Mouse (Mus musculus) lung, postnatal 0 days (tissue): ENCODE results near the gene Ubr1. TPM values are rescaled to one million over a fixed set of nuclear protein-coding genes. Genes with fewer than 3 reads are reported as not detected.

Source experiments
- ATAC-seq: fragments of 200-750 bp; cut with Nextera tagmentation; 2 replicates; pipeline ENCODE4 v1.8.0; 2017; ENCODE audit warnings: moderate library complexity
- DNase-seq: peaks from one replicate; pipeline ENCODE4 v3.0.0-alpha.2; 2016; ENCODE audit warnings: low spot score
- H3K27ac ChIP-seq: fragments of 300-500 bp; sonication (generic); 2 replicates; pipeline ENCODE4 v1.5.1; 2014; ENCODE audit warnings: antibody characterized with exemption, mild to moderate bottlenecking, low read length, mixed read lengths
- H3K27me3 ChIP-seq: fragments of 300-500 bp; sonication (generic); replicated peaks from 2 replicates; pipeline ENCODE4 v1.6.1; 2014; ENCODE audit warnings: low read length, mixed read lengths; ENCODE audit not compliant: insufficient read depth
- H3K36me3 ChIP-seq: fragments of 300-500 bp; sonication (generic); 2 replicates; pipeline ENCODE4 v1.6.1; 2014; ENCODE audit warnings: low read length, mixed read lengths; ENCODE audit not compliant: insufficient read depth
- H3K4me1 ChIP-seq: fragments of 300-500 bp; sonication (generic); 2 replicates; pipeline ENCODE4 v1.6.1; 2014; ENCODE audit warnings: antibody characterized with exemption, low read depth, low read length, mixed read lengths; ENCODE audit not compliant: insufficient read depth
- H3K4me2 ChIP-seq: fragments of 300-500 bp; sonication (generic); replicated peaks from 2 replicates; pipeline ENCODE4 v1.6.1; 2014; ENCODE audit warnings: low read depth, mild to moderate bottlenecking, low read length, moderate library complexity, mixed read lengths
- H3K4me3 ChIP-seq: fragments of 300-500 bp; sonication (generic); 2 replicates; pipeline ENCODE4 v1.5.1; 2014; ENCODE audit warnings: low read depth, low read length
- H3K9ac ChIP-seq: fragments of 300-500 bp; sonication (generic); replicated peaks from 2 replicates; pipeline ENCODE4 v1.6.1; 2014; ENCODE audit warnings: low read depth, mild to moderate bottlenecking
- H3K9me3 ChIP-seq: fragments of 300-500 bp; sonication (generic); 2 replicates; pipeline ENCODE4 v1.6.1; 2016; ENCODE audit warnings: low read length, mixed read lengths
- CTCF ChIP-seq: IDR thresholded peaks from 2 replicates; pipeline ENCODE4 v1.5.1; 2016; ENCODE audit warnings: antibody characterized with exemption, mild to moderate bottlenecking
- EP300 ChIP-seq: IDR thresholded peaks from 2 replicates; pipeline ENCODE4 v1.6.1; 2016; ENCODE audit warnings: antibody characterized with exemption, mild to moderate bottlenecking, control low read depth
- WGBS: fragments of 180-500 bp; shearing (Covaris S2); extraction: QIAGEN DNeasy Blood & Tissue Kit; methylation state at CpG from one replicate; pipeline ENCODE4 v1.1.7; 2014; 5-methylcytosine and 5-hydroxymethylcytosine counted together
- polyA plus RNA-seq: library from polyadenylated mRNA; unstranded; fragments of >200 nt; fragmentation: Nextera tagmentation; extraction: Ambion mirVana; gene quantifications from 2 replicates; pipeline ENCODE4 v1.2.1, GENCODE M21; 2015

The Ubr1 gene
- polyA plus RNA-seq, 1 experiment from 2014 or later, result 25.1 TPM

DNA sequence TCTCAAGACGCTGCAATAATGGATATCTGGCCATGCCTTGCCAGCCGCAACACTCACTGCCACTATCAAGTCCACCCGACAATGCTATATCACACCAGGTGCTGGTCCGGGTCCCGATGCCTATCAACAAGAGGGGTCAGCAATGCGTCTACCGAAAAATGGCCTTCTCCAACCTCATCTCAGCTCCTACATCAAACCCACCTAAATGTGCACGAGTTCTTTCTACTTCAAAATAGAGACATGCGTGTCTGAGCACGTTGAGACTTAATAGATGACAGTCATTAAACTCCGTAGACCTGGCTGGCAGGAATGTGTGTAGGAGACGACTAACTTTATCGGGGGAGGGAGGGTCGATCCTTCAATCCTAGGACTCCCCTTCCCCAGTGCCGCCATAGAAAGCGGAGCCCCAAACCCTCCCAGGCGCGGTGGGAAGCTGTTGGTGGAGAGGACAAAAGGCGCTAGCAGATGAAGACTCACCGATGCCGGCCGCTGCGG lies 423 bp downstream of the Ubr1 start:
- peak; percentile 13 for ATAC-seq
- no peak for DNase-seq
- Histone ChIP-seq H3K36me3 (no peaks in the 10 kb centered on the region), H3K4me1 (peaks cover 15% of the 10 kb centered on the region; the same call in 1 of the 2 replicates), H3K27me3 (no peaks in the 10 kb centered on the region), H3K4me3 (peak overlapping the region; percentile 89), H3K27ac (peak overlapping the region; percentile 90), H3K4me2 (peak overlapping the region; percentile 78), H3K9ac (peak overlapping the region; percentile 81), H3K9me3 (no peaks in the 10 kb centered on the region)
- under 1% methylated on average over 23 of the region's 23 CpGs for WGBS
- TF ChIP-seq CTCF (no peak), EP300 (no peak)

DNA sequence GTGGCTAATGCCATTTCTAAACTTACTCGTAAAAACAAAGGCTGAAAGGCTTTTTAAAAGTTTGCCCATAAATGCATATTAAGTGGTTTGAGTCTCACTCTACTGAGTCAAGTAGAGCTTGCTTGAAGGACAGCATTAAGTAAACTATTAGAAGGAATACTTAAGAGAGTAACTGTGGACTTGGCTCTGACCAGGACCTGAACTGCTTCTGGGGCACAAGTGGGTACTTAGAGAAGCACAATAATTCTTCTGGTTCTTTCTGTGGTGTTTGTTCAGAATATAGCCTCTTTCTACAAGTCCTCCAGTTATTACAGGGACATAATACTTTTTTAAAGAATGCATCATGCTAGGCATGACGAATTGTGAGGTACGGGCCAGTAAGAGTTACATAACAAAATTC lies 5.0 kb downstream of the Ubr1 start:
- Histone ChIP-seq H3K9ac (no peak overlapping the region), H3K4me3 (no peak overlapping the region), H3K9me3 (no peaks in the 10 kb centered on the region), H3K36me3 (no peaks in the 10 kb centered on the region), H3K27ac (no peak overlapping the region), H3K4me1 (peaks cover 15% of the 10 kb centered on the region; the same call in 1 of the 2 replicates), H3K27me3 (no peaks in the 10 kb centered on the region), H3K4me2 (no peak overlapping the region)
- ATAC-seq, result peak; percentile 89
- DNase-seq, result peak; percentile 90
- 60% methylated on average over 3 of the region's 3 CpGs for WGBS
- TF ChIP-seq EP300 (peak; percentile 64; the same call in 1 of the 2 replicates), CTCF (no peak)

GRCm38 (mm10) chr2:120963110-120963509 lies 7.4 kb downstream of the Ubr1 start:
- H3K4me1 ChIP-seq, result peaks cover 5% of the 10 kb centered on the region; the same call in 1 of the 2 replicates
- no peak overlapping the region for H3K27ac ChIP-seq
- no peak for ATAC-seq
- no peaks in the 10 kb centered on the region for H3K36me3 ChIP-seq
- DNase-seq, result no peak
- WGBS, result 64% methylated on average over 7 of the region's 7 CpGs
- H3K9ac ChIP-seq, result no peak overlapping the region
- H3K27me3 ChIP-seq, result no peaks in the 10 kb centered on the region
- no peak overlapping the region for H3K4me3 ChIP-seq
- no peaks in the 10 kb centered on the region for H3K9me3 ChIP-seq
- no peak for TF ChIP-seq CTCF
- peak; percentile 68 for TF ChIP-seq EP300
- 0 out of 2 replicates have a peak overlapping the region, but pooled peaks have one; percentile 0 for H3K4me2 ChIP-seq

- Histone ChIP-seq H3K27ac (peak overlapping the region; percentile 68), H3K4me1 (no peaks in the 10 kb centered on the region; the same call in 1 of the 2 replicates), H3K27me3 (no peaks in the 10 kb centered on the region), H3K9me3 (no peaks in the 10 kb centered on the region), H3K4me3 (no peak overlapping the region), H3K4me2 (no peak overlapping the region), H3K36me3 (no peaks in the 10 kb centered on the region), H3K9ac (no peak overlapping the region)
- ATAC-seq (peak; percentile 38; the same call in 1 of the 2 replicates), DNase-seq (peak; percentile 19)
- TF ChIP-seq CTCF (no peak), EP300 (no peak)
- 38% methylated on average over 1 of the region's 1 CpGs for WGBS
Observed at GRCm38 (mm10) chr2:120960261-120960660, 10.3 kb downstream of the Ubr1 start.

DNA sequence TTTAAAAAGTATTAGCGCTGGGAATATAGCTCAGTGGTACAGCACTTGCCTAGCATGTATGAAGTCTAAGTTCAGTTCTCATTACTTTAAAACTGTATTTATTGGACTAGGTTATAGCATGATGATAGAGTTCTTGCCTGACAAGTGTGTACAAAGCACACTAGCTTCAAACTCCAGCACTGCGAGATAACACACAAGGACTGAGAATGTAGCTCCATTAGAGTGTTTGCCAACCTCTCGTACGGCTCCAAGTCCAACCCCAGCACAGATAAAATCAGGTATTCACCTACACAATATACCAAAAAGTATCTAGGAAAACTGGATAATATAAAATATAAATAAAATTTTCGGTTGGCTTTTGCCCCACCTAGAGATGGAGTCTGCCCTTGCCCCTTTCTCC lies 10.7 kb downstream of the Ubr1 start:
- no peaks in the 10 kb centered on the region for H3K9me3 ChIP-seq
- H3K27me3 ChIP-seq, result no peaks in the 10 kb centered on the region
- no peak overlapping the region for H3K9ac ChIP-seq
- ATAC-seq, result peak; percentile 84
- H3K36me3 ChIP-seq, result no peaks in the 10 kb centered on the region
- H3K27ac ChIP-seq, result peak overlapping the region; percentile 68
- 62% methylated on average over 5 of the region's 5 CpGs for WGBS
- TF ChIP-seq CTCF (no peak), EP300 (no peak)
- no peak overlapping the region; the same call in 1 of the 2 replicates for H3K4me2 ChIP-seq
- H3K4me3 ChIP-seq, result no peak overlapping the region
- peak; percentile 51 for DNase-seq
- no peaks in the 10 kb centered on the region; the same call in 1 of the 2 replicates for H3K4me1 ChIP-seq

DNA sequence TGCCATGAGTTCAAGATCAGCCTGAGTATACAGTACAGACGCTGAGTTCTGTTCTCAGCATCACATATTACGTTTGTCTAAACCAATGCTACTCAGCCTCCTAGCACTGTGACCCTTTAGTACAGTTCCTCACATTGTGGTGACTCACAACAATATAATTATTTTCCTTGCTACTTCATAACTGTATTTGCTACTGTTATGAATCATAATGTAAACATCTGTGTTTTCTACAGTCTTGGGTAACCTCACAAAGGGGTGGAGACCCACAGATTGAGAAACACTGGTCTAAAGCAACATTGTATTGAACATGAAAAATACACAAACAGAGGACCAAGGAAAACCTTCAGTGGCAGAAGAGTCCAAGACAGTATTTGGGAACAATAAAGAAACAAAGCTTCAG lies 11.2 kb downstream of the Ubr1 start:
- H3K4me1 ChIP-seq, result no peaks in the 10 kb centered on the region
- H3K4me2 ChIP-seq, result no peak overlapping the region; the same call in 1 of the 2 replicates
- TF ChIP-seq CTCF, result no peak
- peak; percentile 86 for TF ChIP-seq EP300
- DNase-seq (peak; percentile 88), ATAC-seq (peak; percentile 93)
- no peaks in the 10 kb centered on the region for H3K9me3 ChIP-seq
- 45% methylated on average over 2 of the region's 2 CpGs for WGBS
- no peak overlapping the region for H3K4me3 ChIP-seq
- H3K9ac ChIP-seq, result no peak overlapping the region
- 0 out of 2 replicates have a peak, but pooled peaks cover under 1% of the 10 kb centered on the region for H3K36me3 ChIP-seq
- H3K27me3 ChIP-seq, result no peaks in the 10 kb centered on the region
- H3K27ac ChIP-seq, result peak overlapping the region; percentile 68
